Comparison of ENCODE assay signal across 7 mouse cellular contexts in the genomic region with DNA sequence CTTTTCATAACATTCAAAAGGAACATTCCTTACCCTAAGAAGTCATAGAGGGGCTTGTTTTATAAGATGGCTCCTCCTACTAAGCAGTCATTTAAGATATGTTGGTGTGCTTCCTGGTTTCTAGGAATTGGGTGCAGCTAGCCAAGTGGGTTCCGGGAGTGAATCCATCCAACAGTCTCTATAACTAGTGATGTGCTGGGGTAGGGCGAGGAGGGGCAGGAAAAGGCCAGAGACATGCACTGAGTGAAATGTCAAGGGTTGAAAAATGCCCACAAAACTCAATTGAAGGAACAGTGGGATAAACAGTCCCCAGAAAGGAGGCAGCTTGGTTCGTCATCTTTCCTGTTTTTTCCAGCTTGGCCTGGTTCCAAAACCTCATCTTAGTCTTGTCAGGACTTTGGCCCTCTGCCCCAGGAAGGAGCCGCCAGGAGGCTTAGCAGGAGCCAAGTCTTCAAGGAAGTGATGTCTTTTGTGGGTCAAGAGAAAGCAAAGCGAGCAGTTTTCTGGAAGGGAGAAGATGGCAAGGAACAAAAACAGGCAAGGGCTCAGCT. TPM values are rescaled to one million over a fixed set of nuclear protein-coding genes. Genes with fewer than 3 reads are reported as not detected.
DNase-seq lines count a peak whose midpoint lies in the region; ATAC-seq and TF ChIP-seq lines count a peak whose summit lies in the region.

No protein-coding gene starts in this region.

- H3K4me3 ChIP-seq in brown adipose tissue, adult 24 weeks (ENCODE audit: insufficient read depth, low read depth, low read length), result no peak overlapping the region
- no peak overlapping the region for H3K4me3 ChIP-seq in hindbrain, postnatal 0 days (ENCODE audit: low read length)
- no peak overlapping the region for H3K4me3 ChIP-seq in neural tube, embryonic 15.5 days (replicated peaks)

- no peaks in the 10 kb centered on the region for H3K9me3 ChIP-seq in hindbrain, postnatal 0 days (ENCODE audit: low read length)
- no peaks in the 10 kb centered on the region for H3K9me3 ChIP-seq in neural tube, embryonic 15.5 days (replicated peaks)

- 35% methylated on average over 5 of the region's 5 CpGs for WGBS in hindbrain, postnatal 0 days
- WGBS in neural tube, embryonic 15.5 days, result 54% methylated on average over 5 of the region's 5 CpGs

- H3K27ac ChIP-seq in brown adipose tissue, adult 24 weeks (replicated peaks; ENCODE audit: low read depth, low read length), result peak overlapping the region; percentile 67
- H3K27ac ChIP-seq in hindbrain, postnatal 0 days, result peak overlapping the region; percentile 60; the same call in 1 of the 2 replicates
- peak overlapping the region; percentile 41 for H3K27ac ChIP-seq in neural tube, embryonic 15.5 days (replicated peaks)

- TF ChIP-seq CTCF in hindbrain, postnatal 0 days (IDR thresholded peaks at IDR 0.05; ENCODE audit: low read depth), result no peak

- no peaks in the 10 kb centered on the region for H3K36me3 ChIP-seq in hindbrain, postnatal 0 days (ENCODE audit: insufficient read depth, low read length)
- H3K36me3 ChIP-seq in neural tube, embryonic 15.5 days, result no peaks in the 10 kb centered on the region

- peak overlapping the region; percentile 7; the same call in 1 of the 2 replicates for H3K4me2 ChIP-seq in hindbrain, postnatal 0 days (ENCODE audit: low read depth, low read length)
- no peak overlapping the region for H3K4me2 ChIP-seq in neural tube, embryonic 15.5 days

- H3K9ac ChIP-seq in hindbrain, postnatal 0 days (replicated peaks; ENCODE audit: low read length), result no peak overlapping the region
- H3K9ac ChIP-seq in neural tube, embryonic 15.5 days (replicated peaks), result no peak overlapping the region

- peaks cover 14% of the 10 kb centered on the region; the same call in 1 of the 2 replicates for H3K4me1 ChIP-seq in brown adipose tissue, adult 24 weeks (ENCODE audit: control insufficient read depth, insufficient read depth, insufficient read length, low read length)
- peaks cover 15% of the 10 kb centered on the region; the same call in 1 of the 2 replicates for H3K4me1 ChIP-seq in hindbrain, postnatal 0 days (ENCODE audit: insufficient read depth, low read length)
- H3K4me1 ChIP-seq in neural tube, embryonic 15.5 days, result peaks cover 18% of the 10 kb centered on the region; the same call in 1 of the 2 replicates

- DNase-seq in adrenal gland, adult (ENCODE audit: inconsistent age in 2 of 2, low spot score in 1 of 2), result peak; percentile 86 to 95
- DNase-seq in frontal cortex, postnatal 36 days (ENCODE audit: low spot score in 2 of 2), result peak; percentile 58 to 70
- DNase-seq in hindbrain, postnatal 0 days (ENCODE audit: low spot score), result peak; percentile 88
- peak; percentile 26 to 55 for DNase-seq in left cerebral cortex, adult 8-10 months (ENCODE audit: low spot score in 2 of 2)
- no peak for DNase-seq in thymus, postnatal 10 days (ENCODE audit: low spot score in 2 of 2)

- peak; percentile 58; the same call in 1 of the 2 replicates for ATAC-seq in hindbrain, postnatal 0 days
- ATAC-seq in neural tube, embryonic 15.5 days (ENCODE audit: low FRiP score), result no peak

- H3K27me3 ChIP-seq in hindbrain, postnatal 0 days (ENCODE audit: insufficient read depth, low read length), result no peaks in the 10 kb centered on the region
- H3K27me3 ChIP-seq in neural tube, embryonic 15.5 days (replicated peaks), result no peaks in the 10 kb centered on the region

RNA-seq across cellular contexts. Expression of gene Top1, which starts 24.0 kb away (rescaled TPM):
- polyA plus RNA-seq in brown adipose tissue, adult 24 weeks (2012; ENCODE audit: insufficient read depth, insufficient read length, missing spikeins), result 32.9 and 44.3 TPM in 2 replicates
- total RNA-seq in hindbrain, postnatal 0 days (2014; rRNA removed), result 22.2 and 28.8 TPM in 2 replicates
- polyA plus RNA-seq in hindbrain, postnatal 0 days (2015; fragmentation: Nextera tagmentation; extraction: Ambion mirVana), result 44.9 and 50.7 TPM in 2 replicates
- 10 to 100 TPM; 65.3 to 71.3 (median 70.4) TPM for total RNA-seq in left cerebral cortex, adult 8-10 months (2022)
- polyA plus RNA-seq in neural tube, embryonic 15.5 days (2015; fragmentation: Nextera tagmentation; extraction: Ambion mirVana), result 65.2 and 68.5 TPM in 2 replicates

Comparison
In these comparisons a context has a peak if more than half of its experiments do, and no peak if none do; other contexts are left out.
1. DNase-seq: peak in adrenal gland, adult (2 of 2), frontal cortex, postnatal 36 days (2 of 2), hindbrain, postnatal 0 days (single experiment) and left cerebral cortex, adult 8-10 months (2 of 2); none in thymus, postnatal 10 days (0 of 2).
2. Peak in every context shown above with its lines, with median percentiles within 50 percentile points of each other: H3K27ac ChIP-seq.